Mouse (Mus musculus): ENCODE data around the gene Gm10382.

Gm10382 gene

GRCm38 (mm10) chr5:125389131-125389578 is at the start of gene Gm10382:
Gene Gm10382, plus strand, starts transcription at chr5:125389322.
- DNase-seq, result peak; percentile 99

GRCm38 (mm10) chr5:125339851-125340531 is 49.1 kb upstream of the Gm10382 start:
- DNase-seq, result peak; percentile 96

DNA sequence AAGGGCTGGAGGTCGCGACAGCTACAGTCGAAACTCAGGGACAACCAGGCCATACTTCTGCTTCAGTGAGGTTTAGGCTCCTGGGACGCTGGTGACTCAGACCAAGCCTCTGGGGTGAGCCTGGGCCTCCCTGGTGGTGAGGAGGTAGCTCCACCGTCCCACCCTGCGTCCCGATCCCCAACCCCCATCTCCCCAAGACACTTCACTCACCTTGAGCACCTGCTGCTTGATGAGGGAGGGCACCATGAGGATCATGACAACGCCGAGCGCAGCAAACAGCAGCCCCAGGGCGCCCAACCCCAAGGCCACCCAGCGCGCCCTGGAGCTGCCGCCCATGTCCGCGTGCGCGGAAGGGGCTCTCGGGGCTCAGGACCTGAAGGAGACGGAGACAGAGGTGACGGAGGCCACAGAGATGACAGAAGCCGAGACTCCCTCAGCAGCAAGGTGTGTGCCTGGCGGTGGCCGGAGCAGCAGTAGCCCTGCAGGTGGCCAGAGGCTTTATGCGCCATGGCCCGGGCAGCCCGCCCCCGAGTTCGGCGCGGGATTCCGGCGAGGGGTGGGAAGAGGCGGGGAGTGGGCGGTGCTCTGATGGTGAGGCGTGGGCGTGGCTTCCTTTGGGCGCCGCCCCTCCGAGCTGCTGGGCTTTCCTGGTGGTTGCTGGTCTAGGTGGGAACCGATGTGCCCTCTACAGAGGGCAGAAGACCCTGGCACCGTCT is 48.4 kb upstream of the Gm10382 start, which contains the start of gene Scarb1:
Gene Scarb1 (minus strand): TSS at position 548 of the 716 bp plus-strand sequence.
- peak; percentile 99 for DNase-seq

GRCm38 (mm10) chr5:125341459-125342090 is 47.5 kb upstream of the Gm10382 start:
- DNase-seq, result no peak

DNA sequence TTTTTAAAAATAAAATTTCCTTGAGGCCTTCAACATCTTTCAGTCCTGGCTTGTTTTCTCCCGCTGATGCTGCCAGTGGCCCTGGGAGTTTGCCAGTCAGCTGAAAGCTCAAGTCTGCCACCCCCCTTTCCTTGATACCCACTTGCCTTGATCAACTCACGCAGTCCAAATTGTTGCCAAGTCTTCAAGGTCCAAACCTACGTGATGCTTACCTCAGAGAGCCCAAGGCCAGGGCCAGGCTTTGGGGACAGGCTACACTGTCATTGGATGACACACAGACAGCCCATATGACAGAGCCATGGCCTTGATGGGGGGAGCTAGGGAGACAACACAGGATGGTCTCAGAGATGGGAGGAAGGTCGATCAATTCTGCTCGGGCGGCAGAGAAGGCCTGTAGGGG is 44.8 kb upstream of the Gm10382 start:
- DNase-seq, result no peak

- peak; percentile 88 for DNase-seq
These were observed 41.1 kb upstream of the Gm10382 start for GRCm38 (mm10) chr5:125348067-125348466.

DNA sequence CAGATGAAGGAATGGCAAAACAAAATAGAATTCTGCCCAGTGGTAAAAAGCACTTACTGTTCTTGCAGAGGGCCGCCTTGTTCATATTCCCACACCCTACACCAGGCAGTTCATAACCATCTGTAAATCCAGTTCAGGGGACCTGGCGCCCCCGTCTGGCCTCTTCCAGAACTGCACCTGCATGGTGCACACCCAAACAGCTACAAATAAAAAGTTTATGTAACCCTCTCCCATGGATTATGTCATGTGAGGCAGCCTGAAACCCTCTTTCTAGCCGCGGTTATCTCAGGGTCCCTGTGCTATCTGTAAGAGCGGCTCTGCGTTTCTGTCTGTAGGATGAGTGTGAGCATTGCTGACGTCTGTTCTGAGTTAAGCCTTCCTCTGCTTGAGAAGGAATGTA is 40.6 kb upstream of the Gm10382 start:
- peak; percentile 94 for DNase-seq

DNA sequence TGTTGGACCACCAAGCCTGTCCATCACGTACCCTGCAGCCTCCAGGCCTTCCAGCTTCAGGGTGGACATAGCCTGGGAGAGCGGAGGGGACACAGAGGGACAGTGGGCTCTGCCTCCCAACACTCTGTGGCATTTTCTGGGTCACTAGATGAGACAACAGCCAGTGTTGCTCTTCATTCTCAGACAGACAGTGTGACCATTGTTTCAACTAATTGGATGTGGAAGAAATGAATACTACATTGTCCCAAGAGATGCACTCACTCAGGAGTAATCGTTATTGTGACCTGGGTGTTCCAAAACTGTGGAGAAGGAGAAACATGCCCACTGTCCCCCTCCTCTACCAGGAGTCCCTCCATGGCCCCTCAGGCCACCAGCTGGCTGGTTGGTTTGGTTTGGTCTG is 39.7 kb upstream of the Gm10382 start:
- DNase-seq, result no peak

DNA sequence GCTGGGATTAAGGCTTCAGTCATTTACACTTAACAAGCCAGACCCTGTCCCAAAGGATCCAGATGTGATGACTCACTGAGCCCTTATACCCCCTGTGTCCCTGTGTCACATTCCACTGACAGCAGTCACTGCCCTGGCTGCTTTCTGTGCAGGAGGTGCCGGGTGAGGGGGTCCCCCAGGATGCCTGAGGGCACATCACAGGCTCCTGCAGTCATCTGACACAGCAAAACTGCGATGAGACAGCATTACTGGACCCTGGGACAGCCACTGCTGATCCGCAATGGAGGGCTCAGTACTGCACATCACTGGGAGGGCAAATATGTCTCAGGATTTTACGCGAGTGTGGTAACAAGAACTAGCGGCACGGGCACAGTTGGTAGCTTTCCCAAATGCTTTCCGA is 38.1 kb upstream of the Gm10382 start:
- DNase-seq, result peak; percentile 84

DNA sequence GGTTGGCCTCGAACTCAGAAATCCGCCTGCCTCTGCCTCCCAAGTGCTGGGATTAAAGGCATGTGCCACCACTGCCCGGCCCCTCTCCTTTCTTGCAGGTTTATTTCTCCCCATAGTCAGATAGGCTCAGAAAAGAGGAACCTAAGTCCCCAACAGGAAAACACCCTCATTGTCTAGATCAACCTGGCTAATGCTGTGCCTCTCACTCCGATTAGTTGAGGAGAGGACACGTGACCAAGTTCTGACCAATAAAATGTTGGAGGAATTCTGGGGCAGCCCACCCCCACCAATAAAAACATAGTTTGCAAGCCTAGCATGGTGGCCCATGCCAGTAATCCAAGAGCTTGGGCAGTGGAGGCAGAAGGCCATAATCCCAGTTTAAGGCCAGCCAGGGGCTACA is 37.2 kb upstream of the Gm10382 start:
- peak; percentile 83 for DNase-seq

DNA sequence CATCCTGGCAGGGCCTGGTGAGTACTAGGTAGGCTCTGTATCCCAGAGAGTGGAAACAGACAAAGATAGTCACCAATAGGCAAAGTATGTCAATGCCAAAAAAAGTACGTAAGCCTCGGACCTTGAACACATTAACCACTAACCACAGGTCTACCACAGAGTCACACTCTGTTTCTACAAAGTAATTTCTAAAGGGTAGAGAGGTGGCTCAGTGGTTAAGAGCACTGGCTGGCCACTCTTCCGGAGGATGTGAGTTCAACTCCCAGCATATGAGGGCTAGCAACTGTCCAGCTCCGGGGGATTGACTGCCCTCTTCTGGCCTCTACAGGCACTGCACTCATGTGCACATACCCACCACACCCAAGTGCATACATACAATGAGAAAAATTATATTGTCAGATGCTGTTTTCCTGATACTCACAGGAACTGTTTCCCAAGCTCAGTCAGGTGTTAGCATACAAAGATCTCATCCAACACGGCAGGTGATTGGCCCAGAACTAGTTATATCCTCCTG is 36.3 kb upstream of the Gm10382 start:
- no peak for DNase-seq

GRCm38 (mm10) chr5:125354885-125355492 is 34.1 kb upstream of the Gm10382 start:
- no peak for DNase-seq

DNA sequence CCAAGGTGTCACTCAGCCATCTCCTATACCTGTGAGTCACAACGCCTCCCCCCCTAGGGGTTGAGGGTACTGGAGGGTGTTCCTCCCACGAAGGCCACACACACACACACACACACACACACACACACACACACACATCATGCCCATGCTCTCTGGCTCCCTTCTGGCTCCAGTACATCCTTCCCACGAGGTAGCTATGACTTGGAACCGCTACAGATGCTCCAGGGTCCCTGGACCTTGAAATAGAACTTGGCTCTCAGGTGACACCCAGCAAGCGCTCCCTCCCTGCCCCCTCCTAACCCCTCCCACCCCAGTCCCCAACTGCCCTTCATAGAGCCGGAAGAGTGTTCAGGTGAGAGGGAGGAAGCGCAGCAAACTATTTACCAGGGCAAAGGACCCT is 33.5 kb upstream of the Gm10382 start:
- DNase-seq, result peak; percentile 92

GRCm38 (mm10) chr5:125357543-125358269 is 31.4 kb upstream of the Gm10382 start:
- no peak for DNase-seq

GRCm38 (mm10) chr5:125358270-125358608 is 30.9 kb upstream of the Gm10382 start:
- DNase-seq, result peak; percentile 94

DNA sequence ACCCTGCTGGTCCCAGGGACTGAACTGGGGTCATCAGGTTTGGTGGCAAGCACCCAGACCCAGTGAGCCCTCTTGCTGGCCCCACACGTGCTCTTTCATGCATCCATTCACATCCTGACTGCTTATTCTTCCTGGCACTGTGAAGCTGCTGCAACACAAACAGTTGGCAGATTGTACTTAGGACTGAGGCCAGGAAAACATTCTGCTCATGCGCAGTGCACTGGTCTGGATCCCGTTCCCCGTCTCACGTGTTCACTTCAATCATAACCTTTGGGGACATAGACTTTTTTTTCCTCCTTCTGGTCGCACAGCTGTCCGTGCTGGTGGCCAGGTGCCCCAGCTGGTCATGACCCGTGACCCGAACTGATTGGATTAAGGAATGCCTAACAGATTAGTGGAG is 28.6 kb upstream of the Gm10382 start:
- DNase-seq, result peak; percentile 92

DNA sequence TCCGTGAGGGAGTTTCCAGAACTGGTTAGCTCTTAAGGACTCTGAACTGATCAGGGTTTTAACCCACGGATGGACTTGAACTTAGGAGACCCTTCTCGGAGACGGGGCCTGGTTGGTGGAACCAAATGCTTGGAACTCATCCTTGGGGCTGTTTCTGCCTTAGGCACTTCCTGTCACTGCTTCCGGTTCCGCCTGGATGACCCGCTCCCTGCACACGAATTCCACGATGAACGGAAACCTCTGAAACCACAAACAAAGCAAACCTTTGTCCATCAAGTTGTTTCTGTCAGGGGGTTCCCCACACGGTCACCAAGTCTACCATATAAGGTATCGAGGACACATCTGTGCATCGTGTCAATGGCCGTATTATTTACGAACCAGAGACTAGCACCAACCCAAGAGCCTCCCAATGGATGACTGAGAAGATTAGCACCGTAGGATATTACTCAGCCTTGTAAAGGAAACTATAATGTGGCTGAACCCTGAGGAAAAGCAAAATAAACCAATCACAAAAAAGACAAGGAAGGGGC is 28.1 kb upstream of the Gm10382 start:
- no peak for DNase-seq

DNA sequence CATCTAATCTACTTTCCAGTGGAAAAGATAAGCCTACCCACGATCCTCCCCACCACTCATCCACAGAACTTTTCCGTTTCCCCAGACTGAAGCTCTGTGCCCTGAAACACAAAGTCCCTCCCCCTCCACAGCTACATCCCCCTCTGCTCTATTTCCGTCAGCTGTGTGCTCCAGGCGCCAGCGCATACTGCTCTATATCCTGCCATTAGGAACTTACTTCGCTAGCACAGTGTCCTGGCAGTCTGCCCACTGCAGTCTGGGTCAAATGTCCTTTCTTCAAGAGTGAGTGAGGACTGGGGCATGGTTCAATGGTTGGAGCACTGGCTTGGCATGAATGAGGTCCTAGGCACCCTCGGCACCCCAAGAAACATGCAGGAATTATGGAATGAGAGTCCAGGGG is 25.2 kb upstream of the Gm10382 start:
- DNase-seq, result peak; percentile 95

DNA sequence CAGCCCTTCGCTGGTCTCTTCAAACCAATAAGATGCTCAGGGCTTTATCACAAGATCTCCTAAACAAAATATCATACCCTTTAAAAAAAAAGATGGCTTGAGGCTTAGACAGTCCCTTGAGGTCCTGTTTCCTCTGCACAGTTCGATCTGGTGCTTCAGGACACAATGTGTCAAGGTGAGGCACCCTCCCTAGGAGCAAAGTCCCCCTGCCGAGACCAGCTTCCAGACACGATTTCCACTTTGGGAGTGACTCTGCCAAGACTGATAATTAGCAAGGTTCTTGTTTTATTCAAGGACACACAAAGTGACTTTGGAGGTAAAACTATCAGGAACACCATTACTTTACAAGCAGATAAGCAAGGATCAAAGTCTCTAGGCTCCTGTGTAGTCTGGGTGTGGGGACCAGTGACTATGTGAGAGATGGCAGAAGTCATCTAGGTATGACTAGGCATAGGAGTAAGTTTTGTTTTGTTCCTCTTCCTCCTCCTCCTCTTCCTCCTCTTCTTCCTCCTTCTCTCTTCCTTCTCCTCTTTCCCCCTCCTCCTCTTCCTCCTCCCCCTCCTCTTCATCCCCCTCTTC is 24.2 kb upstream of the Gm10382 start:
- DNase-seq, result no peak

DNA sequence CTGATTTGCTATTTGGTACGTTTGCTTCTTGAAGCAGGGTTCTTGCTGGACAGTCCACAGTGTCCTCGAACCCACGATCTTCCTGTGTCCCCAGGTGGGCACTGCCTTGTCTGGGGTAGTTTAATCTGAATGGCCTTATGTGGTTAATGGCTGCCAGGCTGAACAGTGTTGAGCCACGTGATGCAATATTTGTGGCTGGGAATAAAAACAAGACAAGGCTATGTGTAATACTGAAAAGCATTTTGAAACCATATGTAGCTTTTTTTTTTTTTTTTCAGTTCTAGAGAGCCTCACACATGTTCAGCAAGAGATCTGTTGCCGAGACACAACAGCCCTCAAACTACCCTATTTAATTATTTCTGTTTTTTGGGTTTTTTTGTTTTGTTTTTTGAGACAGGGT is 21.0 kb upstream of the Gm10382 start:
- no peak for DNase-seq

GRCm38 (mm10) chr5:125368568-125368967 is 20.6 kb upstream of the Gm10382 start:
- DNase-seq, result peak; percentile 89

Data from heart, adult 11 months (tissue).